ENCODE assay signal across 27 mouse cellular contexts in genomic region chr19:9062822-9063221, GRCm38 (mm10). TPM values are rescaled to one million over a fixed set of nuclear protein-coding genes. Genes with fewer than 3 reads are reported as not detected.
DNase-seq lines count a peak whose midpoint lies in the region; TF ChIP-seq lines count a peak whose summit lies in the region.
"Had no signal": no experiment of that assay in that cellular context is flagged by ENCODE, and none has a peak within 500 bp of the region (broad histone marks: within the 10 kb centered on the region; RNA-seq: fewer than 3 reads in every experiment).

No protein-coding gene starts in this region.

- 4% methylated on average over 2 of the region's 2 CpGs for WGBS in macrophage (ENCODE audit: missing documents)

- H3K36me3 ChIP-seq in macrophage (ENCODE audit: inconsistent target), result no peaks in the 10 kb centered on the region
- H3K36me3 ChIP-seq: embryonic facial prominence, embryonic 13.5 days; heart, embryonic 10.5 days; hindbrain, embryonic 13.5 days had no signal

- no peak for TF ChIP-seq POLR2A in bone marrow macrophage, adult 2 months (IDR thresholded peaks at IDR 0.05; ENCODE audit: borderline replicate concordance, low read depth, low read length)

- no peak for DNase-seq in gastrocnemius, adult 2 months
- no peak for DNase-seq in gastrocnemius, adult 18-20 months (ENCODE audit: low spot score)
- no peak for DNase-seq in cerebellum, postnatal 25 days
- no peak for DNase-seq in spleen, adult 18-20 months
- no peak for DNase-seq in liver
- DNase-seq: adrenal gland, postnatal 14 days; cerebellum, adult 11 months; cerebellum, adult 8-10 months; cerebellum, postnatal 14 days; forebrain, postnatal 0 days; gastrocnemius, postnatal 36 days; heart, adult 18-20 months; heart, postnatal 10 days; heart, postnatal 4 days; kidney, adult 18-20 months had no signal

- peaks cover 89% of the 10 kb centered on the region for H3K4me1 ChIP-seq in bone marrow macrophage, adult 2 months (ENCODE audit: control insufficient read depth, insufficient read depth, low read length)

- intact Hi-C loops in gastrocnemius, adult 2 months (cut with DNase I), result no loop called here

- 0 out of 2 replicates have a peak overlapping the region, but pooled peaks have one; percentile 40 for H3K27ac ChIP-seq in gastrocnemius, adult 2 months
- peak overlapping the region; percentile 88 for H3K27ac ChIP-seq in bone marrow macrophage, adult 2 months (ENCODE audit: insufficient read depth, low read depth, low read length)
- peak overlapping the region; percentile 95 for H3K27ac ChIP-seq in macrophage
- H3K27ac ChIP-seq: embryonic facial prominence, embryonic 13.5 days; forebrain, embryonic 13.5 days; heart, embryonic 10.5 days; hindbrain, embryonic 13.5 days; hindbrain, postnatal 0 days had no signal

- no peak for TF ChIP-seq CTCF in gastrocnemius, adult 2 months (IDR thresholded peaks at IDR 0.05)
- TF ChIP-seq CTCF in bone marrow macrophage, adult 2 months (IDR thresholded peaks at IDR 0.05; ENCODE audit: low read depth, low read length), result no peak

- no peak overlapping the region for H3K4me3 ChIP-seq in gastrocnemius, adult 2 months
- no peak overlapping the region for H3K4me3 ChIP-seq in bone marrow macrophage, adult 2 months (ENCODE audit: insufficient read depth, low read length)
- no peak overlapping the region for H3K4me3 ChIP-seq in macrophage (ENCODE audit: inconsistent target)
- H3K4me3 ChIP-seq: embryonic facial prominence, embryonic 13.5 days; forebrain, embryonic 13.5 days; heart, embryonic 10.5 days; hindbrain, embryonic 13.5 days had no signal

- no peaks in the 10 kb centered on the region for H3K79me2 ChIP-seq in macrophage (ENCODE audit: inconsistent target)

RNA-seq across cellular contexts. Expression of gene Scgb1a1, which starts 24.9 kb away (rescaled TPM):
- total RNA-seq in gastrocnemius, adult 2 months (2021), result not detected
- total RNA-seq in gastrocnemius, adult 18-20 months (2021), result not detected
- polyA plus RNA-seq in bone marrow macrophage, adult 2 months (2012; ENCODE audit: insufficient read depth, insufficient read length, missing spikeins), result not detected in 2 replicates
- total RNA-seq in macrophage (2018; cell fraction: chromatin; rRNA removed), result not detected
- total RNA-seq in macrophage (2018; cell fraction: cytosol; rRNA removed), result not detected
- not detected for total RNA-seq in macrophage (2018; cell fraction: nucleus; rRNA removed)
- not detected in 3 replicates for polyA plus RNA-seq in macrophage (2018)
- total RNA-seq: ES-E14; forebrain, postnatal 0 days; gastrocnemius, adult 8-10 months; gastrocnemius, postnatal 36 days; heart, postnatal 4 days; hindbrain, postnatal 0 days had no signal
- polyA plus RNA-seq: embryonic facial prominence, embryonic 13.5 days; forebrain, embryonic 13.5 days; forebrain, postnatal 0 days; heart, embryonic 10.5 days; heart, embryonic 14.5 days; hindbrain, embryonic 13.5 days; hindbrain, postnatal 0 days; intestine, embryonic 14.5 days; Patski had no signal

Comparison
In these comparisons a context has a peak if more than half of its experiments do, and no peak if none do; other contexts are left out.
1. H3K27ac ChIP-seq: peak in every context shown above with its lines; median percentile 95 in macrophage; 88 in bone marrow macrophage, adult 2 months; 40 in gastrocnemius, adult 2 months.